Mouse (Mus musculus) megakaryocyte, embryonic 14.5 days (primary cell): ENCODE results near the gene Trim54.

Experiments used
- FLI1 ChIP-seq: IDR thresholded peaks from 2 replicates; pipeline ENCODE4 v1.6.1; 2012; ENCODE audit warnings: low read length, inconsistent platforms, mixed read lengths
- GATA1 ChIP-seq: IDR thresholded peaks from 3 replicates; pipeline ENCODE4 v1.6.1; 2012; ENCODE audit warnings: mixed read lengths, low read length, inconsistent platforms, borderline replicate concordance

DNA sequence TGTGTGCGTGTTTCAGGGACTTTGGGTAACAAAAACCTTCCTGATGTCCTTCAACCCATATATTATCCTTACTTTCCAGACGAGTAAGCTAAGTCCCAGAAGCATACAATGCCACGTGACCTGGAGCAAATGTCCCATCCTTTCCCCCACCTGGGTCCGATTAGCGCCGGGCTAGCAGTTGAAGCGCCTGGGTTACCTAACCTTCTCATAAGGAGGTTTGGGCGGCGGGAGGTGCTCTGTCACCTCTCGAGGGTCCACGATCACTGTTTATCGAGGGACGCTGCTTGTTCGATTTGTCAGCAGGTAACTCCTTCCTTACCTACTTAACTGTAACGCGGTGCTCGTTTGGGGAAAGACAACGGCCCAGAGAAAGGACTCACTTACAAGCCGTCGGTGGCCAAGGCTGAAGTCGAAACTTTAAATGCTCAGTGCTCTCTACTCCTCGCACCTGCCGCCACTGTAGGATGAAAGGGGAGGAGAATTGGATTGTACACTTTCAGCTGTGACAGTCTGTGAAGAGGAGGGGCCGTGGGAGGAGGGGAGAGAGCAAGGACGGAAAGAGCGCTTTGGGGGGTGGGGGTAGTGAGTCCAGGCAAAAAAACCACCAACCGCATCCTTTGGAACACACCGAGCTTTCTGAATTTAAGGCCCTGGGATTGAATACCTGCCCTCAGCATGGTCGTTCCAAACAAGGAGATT is 22.3 kb upstream of the Trim54 start:
- no peak for TF ChIP-seq GATA1
- no peak for TF ChIP-seq FLI1
